Mouse (Mus musculus): ENCODE measurements at regions not wholly inside any gene's neighbourhood (a gene's known extent, or its start where the extent isn't known, plus 50 kb on each side); places are given as distances from the start of the nearest gene placed in this dataset.
A peak's percentile ranks its signal among the peaks of the same experiment; 100 is the strongest.
"Not testable (repeated sequence)": the region's sequence is repeated elsewhere in the genome, so short reads cannot be mapped to it uniquely, and the experiment has no call there.

DNA sequence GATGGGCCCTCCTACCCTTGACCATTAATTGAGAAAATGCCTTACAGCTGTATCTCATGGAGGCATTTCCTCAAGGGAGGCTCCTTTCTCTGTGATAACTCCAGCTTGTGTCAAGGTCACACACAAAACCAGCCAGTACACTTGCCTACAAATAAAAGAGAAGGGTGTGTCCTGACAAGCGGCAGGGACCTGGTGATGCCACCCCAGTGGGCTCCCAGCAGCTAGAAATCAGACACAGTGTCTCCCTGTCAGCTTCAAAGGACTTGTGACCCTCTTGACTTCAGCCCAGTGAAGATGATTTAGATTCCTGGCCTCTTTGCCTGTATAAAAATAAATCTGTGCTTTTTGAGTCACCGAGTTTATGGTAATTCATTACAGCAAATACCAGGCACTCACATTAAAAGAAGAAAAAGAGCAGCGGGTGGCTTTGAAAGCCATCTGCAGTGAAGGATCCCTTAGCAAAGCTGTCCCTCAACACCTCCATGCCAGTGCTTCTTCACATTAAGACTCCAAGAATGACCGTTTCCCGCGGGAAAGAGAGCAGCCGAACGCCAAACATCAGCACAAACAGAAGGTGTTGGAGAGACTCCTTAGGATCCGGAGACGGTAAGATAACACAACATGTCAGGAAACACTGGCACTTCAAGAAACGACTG is 273.5 kb downstream of the Gxylt1 start:
- DNase-seq (ENCODE audit: extremely low spot score in 1 of 2, low spot score in 1 of 2): no peak

DNA sequence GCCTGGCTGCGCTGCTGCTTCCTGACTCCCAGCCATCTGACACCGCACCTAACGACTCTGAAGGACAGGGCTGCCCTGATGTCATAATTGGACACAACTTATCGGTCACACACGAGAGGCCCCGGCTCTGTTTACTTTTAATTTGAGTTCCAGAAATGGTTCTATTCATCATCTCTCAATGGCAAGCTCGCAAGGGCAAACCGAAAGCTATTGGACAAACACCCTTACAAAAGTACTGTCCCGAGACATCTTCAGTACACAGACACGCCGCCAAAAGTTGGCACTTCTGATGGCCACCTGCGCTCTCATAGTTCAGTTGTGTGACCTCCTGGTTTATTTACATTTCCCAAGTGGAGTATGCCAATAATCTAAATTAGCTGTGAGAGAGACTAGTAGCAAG is 274.9 kb downstream of the Gxylt1 start:
- DNase-seq (ENCODE audit: extremely low spot score in 1 of 2, low spot score in 1 of 2): no peak

DNA sequence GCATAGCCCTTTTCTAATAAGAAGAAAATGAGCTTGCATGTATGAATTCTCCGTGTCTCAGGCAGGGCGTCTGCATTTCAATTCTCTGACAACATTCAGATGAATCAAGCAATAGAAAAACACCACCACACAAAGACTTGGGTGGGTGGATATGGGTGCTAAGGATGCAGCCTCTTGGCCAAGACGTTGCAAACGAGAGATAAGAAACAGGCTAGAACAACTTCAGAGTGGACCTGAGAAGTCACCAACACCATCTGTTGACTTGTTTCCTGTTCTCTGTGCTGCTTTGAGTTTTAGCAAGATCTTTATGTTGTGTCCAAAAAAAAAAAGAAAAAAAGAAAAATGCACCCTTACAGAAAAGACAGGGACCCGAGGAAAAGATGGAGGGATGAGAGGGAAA is 277.0 kb downstream of the Gxylt1 start:
- DNase-seq (ENCODE audit: extremely low spot score in 1 of 2, low spot score in 1 of 2): no peak

DNA sequence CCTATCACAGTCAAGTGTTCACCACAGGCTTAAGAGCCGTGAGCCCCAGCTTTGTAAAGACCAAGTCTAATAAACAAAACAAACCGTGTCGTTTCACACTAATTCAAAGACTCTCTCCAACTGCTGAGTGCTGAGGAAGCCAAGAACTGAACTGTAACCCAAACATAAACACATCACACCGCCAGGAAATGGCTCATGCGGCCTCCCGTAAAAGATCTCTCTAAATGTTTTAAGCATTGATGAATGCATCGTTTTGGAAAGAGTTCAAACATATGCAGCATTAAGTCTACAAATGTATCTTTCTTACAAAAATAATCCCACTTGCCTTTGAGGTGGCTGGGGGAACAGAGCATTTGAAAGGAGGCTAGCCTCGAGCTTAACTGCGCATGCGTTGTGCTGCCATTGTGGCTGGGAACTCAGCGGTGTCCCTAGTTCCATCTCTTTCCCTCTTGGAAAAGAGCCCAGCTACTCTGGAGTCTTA is 280.7 kb downstream of the Gxylt1 start:
- DNase-seq (ENCODE audit: extremely low spot score in 1 of 2, low spot score in 1 of 2): no peak

DNA sequence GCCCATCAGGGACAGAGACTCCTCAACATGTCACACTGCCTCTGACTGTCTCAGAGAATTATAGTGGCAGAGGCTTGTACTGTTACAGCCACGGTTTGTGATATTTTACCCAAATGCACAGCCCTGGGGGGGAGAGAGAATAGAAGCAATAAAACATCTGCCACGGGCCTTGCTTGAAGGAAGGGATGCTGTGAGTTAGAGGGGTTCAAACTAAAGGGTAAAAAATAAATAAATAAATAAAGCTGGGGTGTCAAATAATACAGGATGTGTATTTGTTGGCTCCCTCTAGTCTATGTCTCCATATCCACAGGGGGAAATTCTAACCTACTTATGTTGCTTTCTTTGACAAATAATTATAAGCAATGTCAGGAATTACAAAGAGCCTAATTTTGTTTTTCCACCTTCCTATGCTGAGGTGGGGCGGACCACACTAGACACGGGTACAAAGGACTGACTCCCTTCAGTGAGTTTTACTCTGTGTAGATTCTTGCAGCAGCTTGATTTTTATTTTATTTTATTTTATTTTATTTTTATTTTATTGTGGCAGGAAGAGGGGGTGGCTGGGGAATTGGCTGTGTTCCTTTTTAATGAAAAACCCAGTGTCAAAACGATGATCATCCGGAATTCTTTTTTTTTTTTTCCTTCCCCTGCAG is 281.3 kb downstream of the Gxylt1 start:
- no peak for DNase-seq (ENCODE audit: extremely low spot score in 1 of 2, low spot score in 1 of 2)

DNA sequence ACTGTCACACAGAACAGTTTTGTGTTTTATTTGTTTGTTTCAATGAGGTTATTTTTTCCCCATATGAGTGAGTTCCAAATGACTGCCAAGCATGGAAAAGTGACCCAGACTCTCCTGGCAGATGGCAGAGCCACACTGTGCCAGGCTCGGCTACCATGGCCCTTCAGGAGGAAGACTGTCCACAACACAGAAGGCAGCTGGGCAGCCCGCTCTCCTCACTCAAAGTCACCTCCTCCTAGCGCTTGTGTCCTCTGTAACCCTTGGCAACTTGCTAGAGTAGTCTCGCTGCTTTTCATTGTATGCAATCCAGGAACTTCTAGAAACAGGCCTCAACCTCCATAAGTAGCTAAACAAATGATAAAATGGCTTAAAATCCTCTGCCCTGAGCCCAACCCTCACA is 299.2 kb downstream of the Gxylt1 start:
- peak; percentile 27 to 38 for DNase-seq (ENCODE audit: extremely low spot score in 1 of 2, low spot score in 1 of 2)

DNA sequence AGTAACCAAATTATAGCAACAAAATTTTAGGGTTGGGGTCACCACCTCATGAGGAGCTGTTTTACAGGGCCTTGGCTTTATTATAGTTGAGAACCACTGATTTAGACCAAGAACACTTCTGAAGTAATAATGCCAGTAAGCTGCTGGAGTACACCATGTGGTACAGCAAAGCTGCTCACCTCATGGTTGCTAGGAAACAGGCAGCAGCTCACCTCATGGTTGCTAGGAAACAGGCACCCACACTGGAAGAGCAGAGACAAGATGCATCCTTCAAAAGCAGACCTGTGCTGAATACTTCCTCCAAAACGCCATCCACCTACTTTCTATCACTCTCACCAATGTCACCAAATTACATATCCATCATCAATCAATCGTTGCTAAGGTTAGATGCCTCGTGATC is 300.0 kb downstream of the Gxylt1 start:
- DNase-seq (ENCODE audit: extremely low spot score in 1 of 2, low spot score in 1 of 2): no peak

DNA sequence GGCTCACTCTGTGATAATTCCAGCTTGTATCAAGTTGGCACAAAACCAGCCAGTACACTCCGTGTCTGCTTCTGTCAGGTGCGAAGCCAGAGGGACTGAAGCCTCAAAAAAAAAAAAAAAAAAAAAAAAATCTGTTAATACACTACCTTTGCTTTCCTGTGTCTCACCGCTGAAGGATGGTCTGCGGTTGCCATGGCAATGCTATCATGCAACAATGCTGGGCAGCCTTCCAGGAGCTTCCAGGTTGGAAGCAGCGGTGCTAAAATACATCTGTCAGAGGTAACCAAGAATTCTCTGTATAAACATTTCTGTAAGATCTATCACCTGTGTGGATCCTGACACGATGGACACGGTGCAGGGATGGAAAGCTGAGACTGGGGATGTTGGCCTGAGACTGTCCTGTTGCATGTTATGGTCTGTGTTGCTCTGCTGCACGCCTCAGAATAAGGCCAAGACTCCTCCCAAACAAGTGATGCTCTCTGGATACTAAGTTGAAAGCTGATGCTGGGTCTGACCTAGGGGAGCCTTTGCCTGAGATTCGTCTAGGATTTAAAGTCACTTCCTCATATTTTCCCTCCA is 301.2 kb downstream of the Gxylt1 start:
- DNase-seq (ENCODE audit: extremely low spot score in 1 of 2, low spot score in 1 of 2): peak in 1 of 2 experiments; percentile 16

DNA sequence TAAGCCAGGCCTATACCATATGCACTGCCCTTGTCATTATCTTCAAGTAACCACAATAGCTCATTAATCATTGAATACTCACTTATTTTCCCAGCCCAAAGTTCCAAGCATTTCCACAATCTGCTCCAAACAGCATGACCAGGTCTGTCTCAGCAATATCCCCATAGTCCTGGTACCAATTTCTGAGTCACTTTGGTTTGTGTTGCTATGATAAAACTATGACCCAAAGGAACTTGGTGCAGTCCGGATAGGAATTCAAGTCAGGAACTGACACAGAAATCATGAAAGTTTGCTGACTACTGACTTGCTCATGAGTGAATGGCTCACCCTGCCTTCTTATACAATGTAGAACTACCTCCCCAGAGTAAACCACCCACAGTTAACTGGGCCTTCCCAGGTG is 309.4 kb downstream of the Gxylt1 start:
- DNase-seq (ENCODE audit: extremely low spot score in 1 of 2, low spot score in 1 of 2): no peak

DNA sequence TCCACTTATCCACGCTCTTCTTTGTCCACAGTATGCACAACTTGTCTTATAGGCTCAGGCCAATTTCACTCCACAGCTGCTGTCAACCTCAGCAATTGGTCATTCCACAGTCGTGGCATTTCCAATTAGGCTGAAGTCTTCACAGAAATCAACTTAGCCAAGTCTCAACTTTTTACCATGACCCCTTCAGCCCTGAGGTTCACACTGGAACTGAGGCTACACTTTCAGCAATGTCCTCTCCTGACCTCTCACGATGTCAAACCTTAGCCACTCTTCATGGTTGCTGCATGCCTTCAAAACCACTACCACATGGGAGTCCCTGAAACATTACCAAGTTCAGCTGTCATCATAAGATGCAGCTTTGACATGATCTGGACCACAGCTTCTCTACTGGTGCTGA is 310.1 kb downstream of the Gxylt1 start:
- no peak for DNase-seq (ENCODE audit: extremely low spot score in 1 of 2, low spot score in 1 of 2)

DNA sequence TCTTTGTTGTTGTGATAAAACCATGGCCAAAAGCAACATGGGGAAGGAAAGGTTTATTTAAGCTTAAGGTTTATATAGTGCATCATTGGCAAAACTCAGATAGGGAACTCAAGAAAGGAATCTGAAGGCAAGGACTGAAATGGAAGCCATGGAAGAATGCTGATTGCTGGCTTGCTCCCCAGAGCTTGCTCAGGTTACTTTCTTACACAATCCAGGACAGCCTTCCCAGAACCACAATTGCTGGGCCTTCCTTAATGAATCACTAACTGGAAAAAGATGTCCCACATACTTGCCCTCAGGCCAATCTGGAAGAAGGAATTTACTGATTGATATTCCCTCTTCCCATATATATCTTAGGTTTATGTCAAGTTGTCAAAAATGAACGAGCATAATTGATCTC is 310.8 kb downstream of the Gxylt1 start:
- no peak for DNase-seq (ENCODE audit: extremely low spot score in 1 of 2, low spot score in 1 of 2)

DNA sequence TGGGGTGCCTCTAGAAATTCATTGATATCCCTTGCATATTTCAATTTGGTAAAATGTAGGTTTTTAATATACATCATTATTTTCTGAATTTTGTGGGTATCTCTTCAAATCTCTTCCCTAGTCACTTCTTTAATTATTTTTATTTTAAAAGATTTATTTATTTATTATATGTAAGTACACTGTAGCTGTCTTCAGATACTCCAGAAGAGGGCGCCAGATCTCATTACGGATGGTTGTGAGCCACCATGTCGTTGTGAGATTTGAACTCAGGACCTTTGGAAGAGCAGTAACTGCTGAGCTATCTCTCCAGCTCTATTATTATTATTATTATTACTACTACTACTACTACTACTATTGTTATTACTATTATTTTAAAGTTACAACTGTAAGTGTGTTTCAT is 324.1 kb downstream of the Gxylt1 start:
- DNase-seq (ENCODE audit: extremely low spot score in 1 of 2, low spot score in 1 of 2): not testable (repeated sequence)

DNA sequence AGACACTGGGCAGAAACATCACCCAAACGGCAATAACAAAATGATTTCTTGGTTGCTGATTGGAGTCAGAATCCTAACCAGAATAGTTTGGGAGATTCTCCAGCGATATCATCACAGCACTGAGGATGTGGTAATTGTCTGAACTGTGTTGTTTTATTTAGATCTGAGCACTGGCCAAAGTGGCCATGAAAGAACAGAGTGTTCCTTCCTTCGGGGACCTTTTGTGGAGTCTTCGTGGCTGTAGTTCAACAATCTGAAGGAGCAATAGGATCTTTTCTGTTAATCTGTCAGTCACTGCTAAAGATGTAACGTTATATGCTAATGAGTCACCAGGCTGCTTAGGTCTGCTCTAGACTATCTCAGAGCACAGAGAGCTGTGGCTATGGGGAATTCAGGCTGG is 328.8 kb downstream of the Gxylt1 start:
- no peak for DNase-seq (ENCODE audit: extremely low spot score in 1 of 2, low spot score in 1 of 2)

DNA sequence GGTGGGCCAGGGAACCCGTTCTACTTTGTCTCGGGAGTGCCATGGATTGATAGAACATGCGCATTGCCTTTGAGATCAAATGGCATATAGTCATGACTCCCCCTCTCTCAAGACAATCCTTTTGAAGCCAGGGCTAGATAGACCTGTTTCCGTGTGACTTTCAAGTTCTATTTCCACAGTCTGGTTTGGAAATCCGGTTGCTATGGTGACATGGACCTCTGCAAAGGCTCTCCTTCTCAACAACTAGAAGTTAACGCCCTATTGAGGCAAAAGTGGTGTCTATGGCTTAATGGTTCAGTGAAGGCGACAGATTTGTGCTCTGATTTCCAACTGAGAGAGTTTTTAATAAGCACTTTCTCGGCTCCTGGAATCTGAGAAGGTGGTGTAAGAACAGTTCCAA is 371.2 kb downstream of the Gxylt1 start:
- no peak for DNase-seq (ENCODE audit: extremely low spot score in 1 of 2, low spot score in 1 of 2)

DNA sequence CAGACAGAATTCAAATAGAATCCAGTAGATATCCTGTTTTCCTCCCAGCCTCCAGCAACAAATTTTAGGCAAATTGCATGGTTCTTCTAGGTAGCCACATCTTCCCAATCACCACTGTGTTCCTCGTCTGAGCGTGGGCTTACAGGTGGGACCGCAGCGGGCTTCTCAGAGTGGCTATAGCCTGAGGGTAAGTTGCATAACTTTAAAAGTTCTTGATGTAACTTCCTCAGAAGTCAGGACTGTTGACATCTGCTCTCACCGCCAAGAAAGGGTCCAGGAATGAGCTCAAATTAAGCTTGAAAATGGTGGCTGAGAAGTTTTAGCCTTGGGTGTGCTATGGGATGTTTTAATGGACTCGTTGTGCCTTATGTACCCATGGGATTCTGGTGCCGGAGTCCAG is 377.7 kb downstream of the Gxylt1 start:
- DNase-seq (ENCODE audit: extremely low spot score in 1 of 2, low spot score in 1 of 2): no peak

DNA sequence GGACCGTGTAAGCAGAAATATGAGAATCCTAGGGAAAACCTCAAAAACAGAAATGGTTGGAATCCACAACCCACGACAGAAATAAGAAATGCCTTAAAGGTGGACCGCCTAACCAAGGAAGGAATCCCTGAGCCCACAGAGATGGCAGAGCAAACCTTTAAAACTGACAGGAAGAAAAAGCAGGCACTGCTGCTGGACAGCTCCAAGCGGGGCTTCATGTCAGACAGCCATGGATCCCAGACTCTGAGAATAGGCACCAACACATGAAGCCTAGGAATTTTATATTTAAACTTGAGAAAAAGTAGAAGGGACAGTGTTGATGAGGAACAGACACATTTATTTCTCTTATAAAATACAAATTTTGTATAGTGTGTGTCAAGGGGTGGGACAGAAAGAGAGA is 379.1 kb downstream of the Gxylt1 start:
- DNase-seq (ENCODE audit: extremely low spot score in 1 of 2, low spot score in 1 of 2): no peak

DNA sequence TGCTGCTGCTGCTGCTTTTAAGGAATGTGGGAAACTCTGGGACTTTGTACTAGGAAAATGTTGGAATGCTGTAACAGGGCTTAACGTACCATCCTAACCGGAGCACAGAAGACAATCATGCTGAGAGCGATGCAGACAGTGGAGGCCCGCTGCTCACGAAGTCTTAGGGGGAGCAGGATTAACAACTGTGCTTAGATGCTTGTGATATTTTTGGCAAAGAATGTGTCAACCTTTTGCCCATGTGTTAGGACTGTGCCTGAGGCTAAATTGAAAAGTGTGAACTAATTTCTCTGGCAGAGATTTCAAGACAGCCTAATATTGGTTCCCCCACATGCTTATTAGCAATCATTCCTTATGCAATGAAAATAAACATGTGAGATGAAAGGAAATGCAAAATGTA is 398.5 kb downstream of the Gxylt1 start:
- no peak for DNase-seq (ENCODE audit: extremely low spot score in 1 of 2, low spot score in 1 of 2)

DNA sequence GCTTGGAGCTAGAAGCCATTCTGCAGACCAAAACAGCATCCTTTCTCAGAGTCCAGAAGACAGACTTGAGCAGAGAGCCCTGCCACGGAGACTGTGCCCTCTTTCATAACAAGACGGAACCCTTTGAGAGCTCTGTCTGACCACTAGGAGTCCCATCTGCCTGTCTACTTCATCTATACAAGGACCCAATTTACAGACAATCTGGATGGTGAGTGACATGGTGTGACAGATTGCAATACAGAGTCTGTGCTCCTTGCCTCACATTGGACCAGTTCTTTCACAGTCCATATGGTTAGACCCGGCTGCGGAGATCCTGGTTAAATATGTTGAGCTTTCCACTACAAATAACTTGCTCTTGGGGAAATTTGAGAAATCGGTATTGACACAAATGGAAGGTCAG is 410.9 kb downstream of the Gxylt1 start:
- DNase-seq (ENCODE audit: extremely low spot score in 1 of 2, low spot score in 1 of 2): no peak

DNA sequence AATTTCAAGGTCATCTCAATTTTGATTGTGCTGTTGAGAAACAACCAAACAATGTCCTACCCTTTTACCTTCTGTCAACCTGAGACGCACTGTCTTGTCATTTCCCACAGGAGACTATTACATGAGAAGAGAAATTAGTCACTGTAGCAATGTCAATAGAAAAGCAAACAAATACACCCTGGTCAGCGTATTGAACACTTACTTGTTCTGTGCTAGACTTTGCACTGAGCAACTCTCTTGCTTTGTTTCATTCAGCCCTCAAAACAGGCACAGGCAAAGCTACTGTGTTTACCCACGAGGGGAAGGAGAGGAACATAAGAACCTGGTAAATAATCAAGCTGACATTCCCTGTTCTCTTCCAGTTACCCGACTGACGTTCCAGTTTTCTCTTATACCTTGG is 424.1 kb downstream of the Gxylt1 start:
- no peak for DNase-seq (ENCODE audit: extremely low spot score in 1 of 2, low spot score in 1 of 2)

DNA sequence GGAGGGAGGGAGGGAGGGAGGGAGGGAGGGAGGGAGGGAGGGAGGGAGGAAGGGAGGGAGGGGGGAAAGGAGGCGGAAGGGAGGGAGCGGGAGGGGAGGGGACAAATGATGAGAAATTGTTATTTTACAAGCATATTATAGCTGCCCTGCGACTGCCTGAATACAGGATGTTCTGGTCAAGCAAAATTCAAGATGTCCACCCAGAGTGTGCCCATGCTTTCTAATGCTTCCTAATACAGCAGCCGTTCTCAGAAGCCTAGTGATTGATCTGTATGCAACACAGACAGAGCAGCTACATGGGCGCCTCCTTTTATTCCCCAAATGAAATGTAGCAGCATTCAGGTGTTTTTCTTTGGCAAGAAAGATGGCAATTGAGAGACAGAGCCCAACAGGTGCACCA is 434.9 kb downstream of the Gxylt1 start:
- no peak for DNase-seq (ENCODE audit: extremely low spot score in 1 of 2, low spot score in 1 of 2)

DNA sequence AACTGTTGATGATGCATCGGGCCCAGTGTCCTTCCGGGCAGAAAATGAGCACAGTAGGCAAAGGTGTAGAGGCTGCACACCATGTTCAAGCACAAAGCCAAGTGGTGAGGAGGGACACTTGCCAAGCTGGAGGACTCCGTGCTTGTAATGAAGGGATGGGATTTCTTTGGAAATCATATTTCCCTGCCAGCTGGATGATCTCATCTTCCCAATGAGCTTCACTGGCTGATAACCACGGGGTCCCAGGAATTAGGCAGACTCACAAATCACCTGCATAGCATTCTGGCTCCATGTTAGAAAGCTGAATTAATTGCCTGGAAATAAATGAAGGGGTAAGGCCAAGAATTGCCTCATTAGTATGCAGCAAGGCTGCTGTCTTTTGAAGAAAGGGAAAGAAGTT is 435.4 kb downstream of the Gxylt1 start:
- no peak for DNase-seq (ENCODE audit: extremely low spot score in 1 of 2, low spot score in 1 of 2)

DNA sequence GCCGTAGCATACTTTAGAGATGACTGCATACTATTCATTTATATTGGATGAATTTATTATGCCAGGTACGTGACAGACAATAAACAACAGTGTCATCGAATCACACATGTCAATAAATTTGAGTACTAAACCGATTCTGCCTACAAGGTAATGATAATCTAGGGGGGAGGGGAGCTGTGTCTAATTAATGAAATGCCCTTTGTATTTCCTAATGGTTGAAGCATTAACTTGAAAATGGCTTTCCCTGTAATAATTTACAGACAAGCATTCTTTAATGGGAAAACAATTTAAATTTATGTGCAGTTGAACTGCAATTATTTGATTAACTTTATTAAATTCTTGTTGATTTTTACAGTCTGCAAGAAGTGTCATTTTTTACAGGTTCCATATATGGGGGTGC is 429.5 kb downstream of the Pdzrn4 start:
- no peak for DNase-seq (ENCODE audit: extremely low spot score in 1 of 2, low spot score in 1 of 2)
